Mouse (Mus musculus) testis, adult 2 months (tissue): ENCODE results near the gene Ucp1.

Experiments used
- CTCF ChIP-seq: fragments of 200-500 bp; IDR thresholded peaks from 2 replicates; pipeline ENCODE4 v1.5.1; 2012; ENCODE audit warnings: low read depth, mild to moderate bottlenecking, inconsistent platforms, low read length, moderate library complexity; ENCODE audit not compliant: control insufficient read depth, insufficient read depth, insufficient replicate concordance
- POLR2A ChIP-seq: fragments of 200-500 bp; IDR thresholded peaks from 2 replicates; pipeline ENCODE4 v1.6.1; 2012; ENCODE audit warnings: low read depth, mild to moderate bottlenecking, inconsistent platforms, low read length, moderate library complexity; ENCODE audit not compliant: control insufficient read depth

GRCm38 (mm10) chr8:83257631-83258030 lies 32.5 kb upstream of the Ucp1 start:
- TF ChIP-seq CTCF = no peak
- TF ChIP-seq POLR2A = no peak
